Mouse (Mus musculus) ES-E14 (cell line): ENCODE data around the gene Ak5.

ENCODE experiments used
- ZC3H11A ChIP-seq: IDR thresholded peaks from 2 replicates; pipeline ENCODE4 v1.6.1; 2012; ENCODE audit warnings: low read depth, mild to moderate bottlenecking, inconsistent platforms, low read length, borderline replicate concordance
- ZNF384 ChIP-seq: IDR thresholded peaks from 2 replicates; pipeline ENCODE4 v1.6.1; 2012; ENCODE audit warnings: low read depth, low read length, inconsistent platforms

DNA sequence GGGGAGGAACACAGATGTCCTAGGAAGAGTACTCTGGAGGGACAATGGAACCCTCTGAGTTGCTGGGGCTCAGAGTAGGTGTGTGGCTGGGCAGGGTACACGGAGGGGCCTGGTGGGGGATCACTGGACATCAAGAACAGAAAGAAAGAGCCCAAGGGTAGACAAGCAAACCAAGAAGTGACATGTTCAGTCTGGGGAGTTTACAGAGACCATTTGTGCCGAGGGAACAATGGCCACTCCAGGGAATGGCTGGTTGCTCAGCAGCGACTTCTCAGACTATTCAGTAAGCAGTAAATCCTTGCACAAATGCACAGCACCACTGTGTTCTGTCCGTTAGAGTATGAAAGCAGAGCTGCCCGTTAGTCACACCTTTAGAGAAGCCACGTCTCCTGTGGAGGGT, 152.2 kb downstream of the Ak5 start:
- TF ChIP-seq ZNF384 (no peak), ZC3H11A (no peak)
